Mouse (Mus musculus): ENCODE data around the gene Cyfip2.

- TF ChIP-seq CTCF (IDR thresholded peaks at IDR 0.05; ENCODE audit: low read depth) (no peak), EP300 (IDR thresholded peaks at IDR 0.05; ENCODE audit: low read depth) (no peak)
These were observed 1.4 kb downstream of the Cyfip2 start for GRCm38 (mm10) chr11:46311181-46311702.

All from liver, postnatal 0 days (tissue).